Mouse (Mus musculus): ENCODE measurements around the gene BC037034.
"Not testable (repeated sequence)": the region's sequence is repeated elsewhere in the genome, so short reads cannot be mapped to it uniquely, and the experiment has no call there.

BC037034 gene

DNA sequence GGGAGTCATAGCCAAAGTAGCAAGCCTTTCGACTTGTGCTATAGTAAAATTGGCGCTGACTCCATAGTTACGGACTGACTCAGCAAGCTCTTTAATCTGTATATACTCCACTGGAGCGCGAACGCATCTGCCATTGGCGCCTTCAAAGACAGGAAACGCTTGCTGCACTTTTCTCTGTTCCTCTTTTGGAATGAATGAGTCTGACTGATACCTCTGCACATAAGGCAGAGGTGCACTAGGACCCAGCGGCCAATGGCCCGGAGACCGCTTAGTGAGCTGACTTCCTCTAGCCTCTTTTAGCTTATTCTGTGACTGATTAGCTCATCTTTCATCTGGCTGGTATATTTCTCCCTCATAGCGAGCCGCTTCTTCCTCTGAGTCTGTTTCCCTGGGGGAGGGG lies 47.2 kb downstream of the BC037034 start:
- not testable (repeated sequence) for DNase-seq (ENCODE audit: low read depth)

Measured in NIH3T3 (cell line).